Mouse (Mus musculus) lung, postnatal 10 days (tissue): ENCODE results near the gene Nid1.
A peak's percentile ranks its signal among the peaks of the same experiment; 100 is the strongest.
"Not testable (repeated sequence)": the region's sequence is repeated elsewhere in the genome, so short reads cannot be mapped to it uniquely, and the experiment has no call there.

ENCODE experiments used
- DNase-seq: peaks from one replicate; pipeline ENCODE4 v3.0.0; 2021

Gene Nid1

DNA sequence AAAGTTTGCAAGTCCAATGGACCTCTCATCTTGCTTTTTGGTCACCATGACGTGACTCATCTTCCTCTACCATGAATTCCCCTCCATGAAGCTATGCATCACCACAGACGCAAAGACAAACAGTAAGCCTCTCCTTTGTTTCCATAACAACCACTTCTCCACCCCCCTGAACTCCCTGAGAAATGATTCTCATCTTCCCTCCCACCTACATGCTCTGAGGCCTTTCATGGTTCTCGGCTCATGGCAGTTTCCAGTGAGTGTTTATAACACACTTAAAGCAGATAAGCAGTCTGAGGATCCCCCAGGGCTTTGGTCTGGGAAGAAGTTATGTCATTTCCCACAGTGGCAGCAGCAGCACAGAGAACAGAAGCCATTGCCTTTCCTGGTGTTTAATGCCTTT, 56.2 kb downstream of the Nid1 start:
- DNase-seq: no peak

DNA sequence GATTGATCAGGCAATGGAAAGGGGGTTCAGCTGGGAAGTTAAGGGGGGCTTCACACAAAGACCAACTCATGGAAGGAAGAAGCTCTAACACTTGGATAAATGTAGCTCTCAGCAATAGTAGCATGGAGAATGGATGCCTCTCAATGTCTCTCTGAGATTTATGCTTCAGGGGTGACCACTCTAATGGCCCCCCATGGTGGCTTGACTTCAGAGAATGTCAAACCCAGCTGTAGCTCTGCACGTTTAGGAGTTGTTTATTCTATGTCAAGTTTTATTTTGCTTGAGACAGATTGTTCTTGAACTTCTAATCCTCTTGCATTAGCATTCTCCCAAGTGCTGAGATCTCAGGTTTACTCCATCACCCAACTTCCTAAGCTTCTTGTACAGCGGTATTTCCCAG, 60.7 kb downstream of the Nid1 start:
- DNase-seq: no peak

DNA sequence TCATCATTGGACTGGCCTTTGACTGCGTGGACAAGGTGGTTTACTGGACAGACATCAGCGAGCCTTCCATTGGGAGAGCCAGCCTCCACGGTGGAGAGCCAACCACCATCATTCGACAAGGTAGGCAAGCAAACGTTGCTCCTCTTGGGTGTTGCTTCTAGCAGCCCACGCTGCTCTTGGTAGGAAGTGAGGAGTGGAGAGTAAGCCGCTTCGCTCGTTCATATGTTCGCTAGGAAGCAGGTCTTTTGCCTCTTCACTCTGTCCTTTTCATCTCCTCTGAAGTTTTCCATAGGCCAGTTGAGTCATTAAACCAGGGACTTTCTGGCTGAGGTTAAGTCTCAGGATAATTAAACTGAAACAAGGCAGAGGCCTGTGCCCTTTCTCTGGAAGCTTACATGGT, 65.1 kb downstream of the Nid1 start:
- no peak for DNase-seq

DNA sequence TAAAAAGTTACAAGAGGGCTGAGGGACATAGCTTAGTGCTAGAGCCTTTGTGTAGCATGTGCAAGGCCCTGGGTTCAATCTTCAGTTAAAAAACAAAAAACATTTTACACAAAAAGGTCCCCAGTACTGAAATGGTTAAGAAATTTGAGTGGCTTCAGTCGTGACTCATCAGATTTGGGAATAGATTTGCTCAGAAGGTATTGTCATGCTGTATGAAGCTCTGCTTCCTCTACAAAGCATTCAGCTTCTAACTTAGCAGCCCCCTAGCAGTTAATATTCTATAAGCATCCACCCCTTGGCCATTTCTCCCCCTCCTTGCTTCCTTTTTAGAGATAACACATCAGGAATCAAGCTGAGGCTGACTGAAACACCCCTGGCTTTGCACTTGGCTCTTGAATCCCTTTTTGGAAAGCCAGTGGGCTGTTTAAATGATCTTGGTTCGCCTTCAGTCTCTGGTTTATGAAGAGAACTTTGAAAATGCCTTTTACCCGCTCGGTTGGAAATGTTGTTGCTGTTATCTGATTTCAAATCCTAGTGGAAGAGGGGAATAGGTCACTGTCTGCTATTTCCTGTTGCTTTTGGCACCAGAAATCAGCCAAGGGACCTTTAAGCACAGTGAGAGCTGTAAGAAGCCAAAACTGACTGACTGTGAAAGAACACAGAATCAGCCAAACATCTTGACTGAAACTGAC, 66.5 kb downstream of the Nid1 start:
- peak; percentile 48 for DNase-seq

DNA sequence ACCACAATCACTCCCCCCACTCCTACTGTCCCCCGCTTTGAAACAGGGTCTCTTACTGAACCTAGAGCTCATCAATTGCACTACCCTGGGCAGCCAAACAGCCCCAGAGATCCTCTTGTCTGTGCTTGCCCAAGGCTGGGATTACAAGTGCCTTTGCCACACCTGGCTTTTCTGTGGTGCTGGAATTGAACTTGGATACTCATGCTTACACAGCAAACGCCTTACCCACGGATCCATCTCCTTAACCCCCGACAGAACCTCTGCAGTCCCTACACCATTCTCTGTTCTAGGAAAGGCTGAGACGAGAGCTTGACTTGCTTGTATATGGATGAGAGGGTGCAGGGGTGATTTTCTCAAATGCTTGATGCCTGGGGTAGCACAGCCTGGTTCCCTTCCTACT, 67.7 kb downstream of the Nid1 start:
- DNase-seq: no peak

DNA sequence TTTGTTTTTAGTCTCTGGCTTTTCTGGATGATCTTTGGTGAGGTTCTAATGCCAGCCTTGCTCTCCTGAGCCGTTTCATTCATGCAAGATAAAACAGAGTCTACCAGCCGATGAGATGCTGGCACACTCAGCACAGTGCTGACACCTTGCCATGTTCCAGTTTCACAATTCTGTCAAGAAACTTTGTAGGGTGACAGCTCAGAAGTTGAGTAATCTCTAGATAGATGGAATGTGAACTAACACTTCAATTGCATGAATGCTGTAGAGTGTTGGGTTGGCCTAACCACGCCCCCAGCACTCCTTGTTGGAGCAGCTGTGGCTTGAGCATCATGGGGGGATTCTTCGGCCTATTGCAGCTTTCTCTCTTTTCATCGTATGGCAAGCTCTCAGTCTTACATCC, 69.2 kb downstream of the Nid1 start:
- peak; percentile 48 for DNase-seq

DNA sequence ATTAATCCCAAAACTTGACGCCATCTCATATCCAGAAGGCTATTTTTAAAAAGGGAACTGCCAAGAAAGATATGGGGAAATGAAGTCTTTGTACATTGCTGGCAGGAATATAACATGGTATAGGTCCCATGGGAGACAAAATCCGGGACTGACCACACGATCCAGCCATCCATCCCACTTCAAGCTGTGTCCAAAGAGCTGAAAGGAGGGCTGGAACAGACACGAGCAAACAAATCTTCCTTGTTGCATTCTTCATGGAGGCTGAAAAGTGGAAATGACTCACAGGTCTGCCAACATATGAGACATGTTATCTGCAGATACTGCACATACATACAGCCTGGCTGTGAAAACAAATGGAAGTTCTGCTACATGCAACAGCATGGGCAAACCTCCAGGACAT, 77.5 kb downstream of the Nid1 start:
- no peak for DNase-seq

DNA sequence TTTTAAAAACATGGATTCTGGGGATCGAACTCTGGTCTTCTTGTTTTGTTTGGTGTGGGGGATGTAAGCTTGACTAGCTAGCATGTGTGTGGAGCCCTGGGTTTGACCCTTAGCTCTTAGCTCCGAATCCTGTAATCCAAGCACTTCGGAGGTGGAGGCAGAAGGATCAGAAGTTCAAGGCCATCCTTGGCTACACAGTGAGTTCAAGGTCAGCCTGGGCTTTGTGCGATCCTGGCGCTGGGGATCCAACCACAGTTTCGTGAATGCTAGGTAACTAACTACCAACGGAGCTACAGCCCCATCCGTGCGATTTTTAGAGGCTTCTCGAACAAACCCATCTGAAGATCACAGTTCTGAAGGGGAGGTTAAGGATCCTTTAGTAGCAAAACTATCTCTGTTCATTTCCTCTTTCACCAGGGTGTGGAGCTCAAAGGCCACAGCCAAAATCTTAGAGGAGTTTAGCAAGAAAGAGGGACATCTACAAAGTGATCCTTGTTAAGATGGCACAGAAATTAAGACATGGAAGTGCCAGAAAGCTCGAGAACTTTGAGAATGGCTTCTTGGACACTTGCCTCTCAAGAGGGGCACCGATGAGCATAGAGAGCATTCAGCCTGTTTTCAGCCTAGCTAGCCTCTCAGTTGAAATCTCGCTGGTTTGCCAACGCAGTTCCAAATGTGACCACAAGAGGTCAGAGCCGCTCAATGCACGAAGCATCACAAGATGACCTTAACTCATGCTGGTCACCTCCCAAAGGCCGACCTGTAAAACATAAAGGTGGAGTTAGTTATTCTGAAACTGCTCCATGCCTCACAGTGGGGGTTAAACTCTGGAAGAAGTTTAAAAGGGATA, 79.2 kb downstream of the Nid1 start:
- DNase-seq: peak; percentile 91

DNA sequence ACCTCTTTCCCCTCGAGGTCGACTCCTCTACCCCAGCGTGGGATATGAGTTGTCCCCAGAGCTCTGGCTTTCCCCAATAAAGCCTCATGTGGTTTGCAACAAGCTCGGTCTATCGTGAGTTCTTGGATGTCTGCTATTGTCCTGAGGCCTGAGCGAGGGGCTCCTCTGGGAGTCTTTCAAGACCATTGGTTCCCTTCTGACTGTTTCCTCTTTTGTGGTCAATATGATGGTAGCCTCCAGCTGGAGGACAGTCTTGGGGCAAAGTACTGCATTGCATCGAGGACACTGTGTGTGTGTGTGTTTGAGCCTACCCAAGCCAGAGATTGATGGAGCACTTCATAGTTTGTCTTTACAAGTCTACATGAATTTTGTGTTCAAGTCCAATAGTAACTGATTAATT, 80.8 kb downstream of the Nid1 start:
- no peak for DNase-seq

DNA sequence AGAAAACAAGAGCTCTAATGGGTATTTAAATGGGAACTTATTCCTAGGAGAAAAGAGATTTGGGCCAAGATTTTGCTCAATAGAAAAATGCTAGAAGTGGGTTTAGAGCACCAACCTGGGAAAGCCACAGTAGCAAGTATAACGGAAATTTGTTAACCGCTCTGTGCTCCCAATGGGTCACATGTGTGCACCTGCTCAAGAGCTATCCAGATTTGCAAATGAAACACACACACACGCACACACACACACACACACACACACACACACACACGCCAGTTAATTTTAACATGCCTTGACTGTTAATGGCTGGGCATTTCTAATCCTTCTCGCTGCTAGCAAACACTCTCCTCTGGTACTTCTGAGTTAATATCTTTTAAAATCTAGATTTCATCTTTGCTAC, 83.1 kb downstream of the Nid1 start:
- no peak for DNase-seq

DNA sequence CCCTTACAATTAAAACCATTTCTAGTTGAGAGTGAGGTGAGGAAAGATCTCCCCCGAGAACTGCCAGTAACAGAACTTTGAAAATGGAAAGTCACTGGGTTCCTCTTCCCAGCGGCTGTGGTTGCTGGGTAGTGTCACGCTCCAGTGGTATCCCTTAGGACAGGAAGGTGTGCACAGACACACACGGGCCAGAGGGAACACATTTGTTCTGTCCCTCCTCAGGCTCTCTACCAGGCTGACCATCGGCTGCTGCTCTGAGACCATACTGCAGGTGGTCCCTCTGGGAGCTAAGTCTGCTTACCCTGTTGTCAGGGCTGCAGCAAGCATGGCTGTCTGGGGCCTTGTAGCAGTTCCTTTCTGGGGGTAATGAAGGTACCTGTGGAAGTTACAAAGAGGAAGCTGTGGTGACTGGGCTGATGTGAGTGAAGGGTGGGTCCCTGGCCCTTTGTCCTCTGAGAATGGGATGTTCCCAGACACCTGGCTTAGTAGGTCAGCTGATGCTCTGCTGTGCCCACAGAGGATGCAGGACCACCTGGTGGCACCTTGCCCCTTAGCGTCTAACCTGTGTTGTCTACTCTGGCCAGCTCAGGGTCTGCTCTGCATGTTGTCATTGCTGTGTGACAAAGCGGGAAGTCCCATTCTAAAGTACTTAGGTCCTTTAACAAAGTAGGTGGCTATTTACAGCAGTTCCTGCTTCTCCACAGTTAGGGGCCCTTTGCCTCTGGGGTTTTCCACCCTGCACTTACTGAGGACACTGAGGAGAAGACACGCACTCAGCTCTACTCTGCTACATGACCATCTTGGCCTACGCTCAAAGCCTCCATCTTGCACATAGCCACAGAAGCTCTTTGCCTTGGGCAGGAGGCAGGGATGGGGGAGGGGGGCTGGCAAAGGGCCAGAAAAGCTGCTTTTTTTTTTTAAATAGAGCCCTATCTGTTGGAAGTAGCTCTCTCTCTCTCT, 86.6 kb downstream of the Nid1 start:
- peak; percentile 11 for DNase-seq

DNA sequence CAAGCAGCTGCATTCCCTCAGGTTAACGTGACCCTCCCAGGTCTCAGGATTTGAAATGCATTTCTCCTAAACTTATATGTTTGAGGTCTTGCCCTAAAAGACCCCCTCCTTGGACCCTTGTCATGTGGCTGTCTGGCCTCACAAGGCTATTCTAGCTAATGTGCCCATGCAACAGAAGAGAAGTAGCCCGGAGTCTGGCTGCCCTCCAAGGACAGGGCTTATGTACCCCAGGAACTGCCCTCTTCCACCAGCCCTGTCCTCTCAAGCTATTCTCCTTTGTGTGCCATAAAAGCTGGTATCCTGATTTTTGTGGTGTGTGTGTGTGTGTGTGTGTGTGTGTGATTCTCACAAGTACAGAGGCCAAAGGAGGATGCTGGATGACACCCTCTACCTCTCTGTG, 87.9 kb downstream of the Nid1 start:
- no peak for DNase-seq

DNA sequence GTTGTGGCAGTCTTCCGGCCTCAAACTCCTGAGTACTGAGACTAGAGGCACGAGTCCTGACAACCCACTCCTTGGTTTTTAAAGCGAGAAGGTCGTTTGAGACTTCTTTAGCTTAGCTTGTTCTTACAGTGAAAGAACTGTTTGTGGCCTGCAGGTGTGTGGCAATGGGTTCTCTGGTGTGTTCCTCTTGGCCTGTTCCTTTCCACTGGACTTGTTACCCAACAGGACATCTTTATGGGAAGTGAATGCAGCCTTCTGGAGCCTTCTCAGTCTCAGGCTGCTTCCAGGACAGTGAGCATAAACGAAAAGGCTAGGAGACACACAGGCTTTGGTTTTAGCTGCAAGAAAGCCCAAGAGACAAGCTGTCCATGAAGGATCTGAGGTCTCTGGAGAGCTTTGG, 88.5 kb downstream of the Nid1 start:
- DNase-seq: no peak

DNA sequence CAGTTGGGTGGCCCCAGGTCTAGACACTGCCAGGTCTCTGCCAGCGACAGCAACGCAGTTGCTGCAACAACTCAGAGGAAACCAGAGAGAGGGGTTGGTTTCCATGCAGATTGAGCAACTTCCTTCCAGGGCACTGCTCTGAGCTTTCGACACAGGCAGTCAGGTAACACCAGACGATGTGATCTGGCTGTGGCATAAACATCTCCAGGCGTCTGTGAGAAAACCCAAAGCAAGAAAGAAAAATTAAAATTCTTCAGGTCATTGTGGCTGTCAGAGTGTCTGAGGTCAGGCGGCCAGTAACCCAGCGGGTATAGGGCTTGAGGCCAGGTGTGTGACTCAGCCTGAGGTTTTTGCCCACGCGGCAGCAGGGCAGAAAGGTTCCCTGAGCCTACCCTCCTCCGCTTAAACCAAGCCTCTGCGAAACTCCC, 91.8 kb downstream of the Nid1 start:
- DNase-seq: peak; percentile 39

DNA sequence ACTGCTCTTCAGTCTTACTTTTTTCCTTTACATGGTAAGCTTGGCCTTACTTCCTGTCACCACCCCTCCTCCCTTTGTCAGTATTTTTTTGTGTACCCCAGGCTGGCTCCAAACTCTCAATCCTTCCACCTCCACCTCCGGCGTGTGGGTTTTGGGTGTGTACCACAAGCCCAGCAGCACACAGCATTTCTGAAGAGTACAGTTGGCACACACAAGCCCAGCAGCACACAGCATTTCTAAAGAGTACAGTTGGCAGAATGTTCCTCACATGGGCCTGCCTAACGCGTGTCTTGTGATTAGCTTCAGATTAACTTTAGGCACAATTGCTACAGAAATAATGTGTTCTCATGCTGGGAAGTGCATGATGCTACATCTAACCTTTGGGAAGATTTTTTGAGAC, 93.6 kb downstream of the Nid1 start:
- DNase-seq: no peak

DNA sequence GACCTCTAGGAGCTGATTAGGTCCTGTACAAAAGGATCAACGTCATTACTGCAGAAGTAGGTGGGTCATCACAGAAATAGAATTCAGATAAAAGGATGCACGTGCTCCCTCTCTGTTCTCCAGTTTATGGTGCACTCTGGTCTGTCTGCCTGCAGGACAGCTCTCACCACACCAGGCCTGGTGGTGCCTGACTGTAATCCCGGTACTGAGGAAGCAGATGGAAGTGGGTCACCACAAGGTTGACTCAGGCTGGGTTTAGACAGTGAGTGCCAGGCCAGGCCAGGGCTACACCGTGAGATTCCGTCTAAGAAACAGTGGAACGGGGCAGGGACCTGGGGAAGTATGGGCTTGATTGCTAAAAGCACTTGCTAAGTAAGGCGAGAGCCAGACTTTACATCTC, 94.6 kb downstream of the Nid1 start:
- DNase-seq: no peak

DNA sequence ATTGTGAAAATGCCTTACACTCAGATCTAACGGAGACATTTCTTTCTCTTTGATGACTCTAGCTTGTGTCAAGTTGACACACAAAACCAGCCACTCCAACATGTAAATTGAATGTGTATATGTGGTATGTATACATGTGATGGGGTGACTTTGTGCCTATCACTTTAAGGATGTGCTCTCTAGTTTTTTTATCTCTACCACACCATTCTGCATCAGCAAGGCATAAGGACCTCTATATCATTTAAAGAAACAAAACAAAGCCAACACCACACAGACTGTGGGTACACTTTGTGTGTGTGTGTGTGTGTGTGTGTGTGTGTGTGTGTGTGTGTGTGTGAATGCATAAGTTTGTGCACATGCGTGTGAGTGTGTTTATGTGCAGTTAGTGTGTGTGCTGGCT, 99.2 kb downstream of the Nid1 start:
- no peak for DNase-seq

DNA sequence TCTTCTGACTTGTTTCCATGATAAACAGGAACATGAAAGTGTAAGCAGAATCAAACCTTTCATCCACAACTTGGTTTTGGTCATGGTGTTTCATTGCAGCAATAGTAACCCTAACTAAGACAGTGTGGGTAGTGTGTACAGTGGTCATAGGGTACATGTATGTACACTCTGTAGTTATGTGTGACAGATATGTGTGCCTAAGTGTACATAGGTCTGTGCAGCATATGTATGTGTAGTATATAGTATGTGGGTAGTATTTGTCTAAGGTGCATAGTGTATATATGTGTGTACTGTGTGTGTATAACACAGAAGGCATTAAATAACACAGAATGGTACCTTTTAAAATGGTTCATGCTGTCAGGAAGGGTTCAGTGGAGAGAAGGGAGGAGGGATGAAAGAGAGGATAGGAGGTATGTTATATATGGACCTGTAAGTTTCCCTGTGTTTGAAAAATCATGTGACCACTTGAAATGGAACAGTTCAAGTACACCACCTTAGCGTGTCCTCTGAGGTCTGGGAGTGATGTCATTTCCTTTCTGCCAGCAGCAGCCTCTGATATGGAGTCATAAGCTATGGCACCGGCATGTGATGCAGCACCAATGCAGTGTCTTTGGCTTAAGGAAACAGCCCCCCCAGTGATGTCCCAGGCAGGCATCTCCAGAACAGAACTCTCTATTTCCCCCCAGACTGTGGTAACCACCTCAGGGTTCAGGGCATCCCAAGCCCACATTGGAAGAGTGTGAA, 100.1 kb downstream of the Nid1 start:
- DNase-seq: no peak

DNA sequence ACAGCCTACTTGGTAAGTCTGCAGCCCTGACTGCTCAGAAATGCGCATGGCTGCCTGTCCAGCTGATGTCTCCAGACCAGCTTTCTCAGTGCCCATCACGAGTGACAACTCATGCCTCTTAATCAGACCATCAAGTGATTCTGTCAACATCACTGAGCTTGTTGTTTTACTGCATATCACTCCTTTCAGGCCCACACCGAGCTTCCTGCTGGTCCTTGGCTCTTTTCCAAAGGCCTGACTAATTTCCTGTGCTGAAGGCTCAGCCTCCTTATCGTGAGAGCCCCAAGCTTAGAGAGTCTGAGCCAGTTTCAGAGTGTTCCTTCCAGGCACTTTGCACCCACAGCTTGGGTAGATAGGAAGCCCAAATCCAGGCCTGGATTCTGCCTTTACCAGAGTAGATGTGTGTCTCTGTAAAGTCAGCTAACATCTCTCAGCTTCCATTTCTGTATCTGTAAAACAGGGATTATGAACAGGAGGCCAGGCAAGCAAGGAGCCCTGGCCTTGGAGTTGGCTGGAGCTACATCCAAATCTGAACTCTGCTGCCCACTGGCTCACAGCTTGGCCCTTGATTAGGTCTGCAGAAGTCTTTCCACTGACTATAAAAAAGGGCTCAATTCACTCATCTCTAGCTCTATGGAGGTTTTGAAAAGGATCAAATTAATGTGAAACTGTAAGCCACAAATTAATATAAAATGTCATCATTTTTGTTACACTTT, 101.4 kb downstream of the Nid1 start:
- peak; percentile 75 for DNase-seq

DNA sequence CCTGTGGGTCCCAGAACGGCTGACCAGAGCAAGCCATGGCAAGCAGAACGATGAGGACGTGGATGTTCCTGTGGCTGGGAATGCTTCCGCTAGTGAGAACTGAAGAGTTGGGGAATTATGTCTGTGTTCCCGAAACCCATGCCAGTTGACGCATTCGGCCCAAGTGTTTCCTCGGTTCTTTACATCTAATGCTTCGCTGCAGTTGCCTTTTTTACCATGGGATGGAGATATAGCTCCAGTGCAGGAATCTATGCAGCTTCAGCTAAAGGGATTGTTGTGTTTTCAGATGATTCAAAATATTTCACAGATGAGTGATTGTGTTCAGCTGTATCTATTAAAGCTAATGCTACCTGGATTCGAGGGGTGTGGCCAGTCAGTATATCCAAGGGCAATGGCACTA, 105.7 kb downstream of the Nid1 start:
- DNase-seq: not testable (repeated sequence)

DNA sequence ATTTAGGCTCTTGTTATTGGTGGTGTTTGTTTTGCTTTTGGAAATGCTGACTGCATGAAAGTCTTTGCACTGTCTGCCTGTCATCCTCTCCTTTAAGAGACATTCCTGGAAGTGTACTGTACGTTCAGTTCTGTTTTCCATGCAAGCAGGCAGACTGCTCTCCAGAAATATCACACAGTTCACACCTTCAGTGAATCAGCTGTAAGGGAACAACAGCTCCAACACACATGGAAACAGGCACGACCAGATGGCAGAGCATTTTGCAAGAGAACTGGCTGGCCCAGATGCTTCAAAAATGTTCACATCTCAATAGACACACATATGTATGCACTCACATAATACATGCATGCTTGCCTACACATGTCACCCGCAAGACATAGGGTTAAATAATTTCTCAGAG, 109.4 kb downstream of the Nid1 start:
- no peak for DNase-seq

DNA sequence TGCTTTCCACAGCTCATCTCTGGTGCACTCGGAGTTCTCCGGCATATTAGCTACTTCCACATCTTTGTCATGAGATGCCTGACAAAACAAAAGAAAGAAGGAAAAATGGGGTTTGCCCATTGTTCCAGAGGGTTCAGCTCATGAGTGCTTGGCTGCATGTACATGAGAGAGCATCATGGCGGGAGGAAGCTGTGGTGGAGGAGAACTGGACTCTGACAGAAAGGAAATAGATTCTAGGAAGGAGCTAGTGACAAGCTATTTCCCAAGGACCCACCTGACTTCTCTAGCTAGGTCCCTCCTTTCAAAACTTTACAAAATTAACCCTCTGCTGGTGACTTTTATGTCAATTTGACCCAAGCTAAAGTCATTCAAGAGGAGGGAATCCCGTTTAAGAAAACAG, 110.5 kb downstream of the Nid1 start:
- DNase-seq: no peak
